Mouse (Mus musculus): ENCODE results near the gene Aven. TPM values are rescaled to one million over a fixed set of nuclear protein-coding genes. Genes with fewer than 3 reads are reported as not detected.
"Not testable (repeated sequence)": the region's sequence is repeated elsewhere in the genome, so short reads cannot be mapped to it uniquely, and the experiment has no call there.

The Aven gene
- total and polyA plus RNA-seq, 3 experiments, result 5.8 to 18.4 (median 16.9) TPM

DNA sequence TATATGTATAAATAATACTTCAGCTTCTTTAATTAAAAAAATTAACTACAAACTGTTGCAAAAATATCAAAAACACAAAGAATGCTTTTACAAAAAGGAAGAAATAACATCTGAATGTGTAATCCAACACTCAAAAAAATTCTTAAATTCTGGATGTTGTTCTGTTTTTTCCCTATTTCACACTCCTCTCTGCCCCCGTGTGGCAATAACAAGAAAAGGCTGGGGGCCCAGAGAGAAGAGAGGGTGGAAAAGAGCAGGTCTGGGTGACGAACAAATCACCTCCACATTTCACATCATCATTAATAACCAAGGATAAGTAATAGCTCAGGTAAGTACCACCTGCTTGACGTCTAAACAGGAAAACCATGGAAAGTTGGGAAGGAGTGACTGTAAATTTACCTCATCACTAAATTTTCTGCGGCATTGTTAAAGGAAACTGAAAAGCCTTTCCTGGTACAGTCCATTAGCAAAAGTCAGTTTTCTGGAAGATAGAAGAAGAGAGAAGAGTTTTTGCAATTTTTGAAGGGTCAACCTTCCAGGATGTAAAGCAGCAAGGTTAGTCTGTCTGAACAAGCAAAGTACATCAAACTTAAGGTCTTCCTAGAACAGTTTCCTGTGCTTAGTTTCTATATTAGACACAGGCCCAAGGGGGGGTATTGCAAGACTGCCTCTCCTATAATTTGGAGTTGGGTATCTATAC is 43.0 kb upstream of the Aven start:
- H3K4me3 ChIP-seq, result no peak overlapping the region
- H3K79me2 ChIP-seq (replicated peaks; ENCODE audit: control insufficient read depth, insufficient read depth, low read length), result no peaks in the 10 kb centered on the region
- TF ChIP-seq EP300 (IDR thresholded peaks at IDR 0.05; ENCODE audit: insufficient read depth, low read depth, low read length) (no peak), CTCF (IDR thresholded peaks at IDR 0.05) (peak; percentile 66)
- no peaks in the 10 kb centered on the region for H3K27me3 ChIP-seq (ENCODE audit: control insufficient read depth, insufficient read depth, low read length)
- H3K9ac ChIP-seq (ENCODE audit: low read depth, low read length), result no peak overlapping the region
- H3K27ac ChIP-seq, result no peak overlapping the region
- intact Hi-C loops (cut with DNase I), result loop anchor here (5.0 kb wide), 1 partner anchor 182 kb away; the partner anchor contains the start of genes Gm21985 and Slc12a6
- no peaks in the 10 kb centered on the region; the same call in 1 of the 2 replicates for H3K4me1 ChIP-seq (ENCODE audit: control insufficient read depth, insufficient read depth, low read length)
- DNase-seq, result no peak
- no peaks in the 10 kb centered on the region for H3K36me3 ChIP-seq (ENCODE audit: control insufficient read depth, insufficient read depth, low read length)
- WGBS, result 30% methylated on average over 4 of the region's 4 CpGs

DNA sequence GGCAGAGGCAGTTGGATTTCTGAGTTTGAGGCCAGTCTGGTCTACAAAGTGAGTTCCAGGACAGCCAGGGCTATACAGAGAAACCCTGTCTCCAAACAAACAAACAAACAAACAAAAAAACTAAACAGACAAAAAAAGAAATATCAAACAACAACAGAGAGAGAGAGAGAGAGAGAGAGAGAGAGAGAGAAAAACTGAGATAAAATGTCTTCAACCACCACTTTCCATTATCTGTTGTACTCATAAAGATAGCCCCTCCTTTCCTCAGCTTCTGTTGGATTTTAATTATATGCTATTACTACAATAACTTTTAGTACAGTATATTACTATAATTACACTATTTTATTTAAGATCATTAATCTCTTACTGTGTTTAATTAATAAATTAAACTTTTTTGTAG is 40.3 kb upstream of the Aven start:
- not testable (repeated sequence) for DNase-seq; H3K27ac ChIP-seq; H3K79me2 ChIP-seq (replicated peaks; ENCODE audit: control insufficient read depth, insufficient read depth, low read length); H3K4me3 ChIP-seq; H3K27me3 ChIP-seq (ENCODE audit: control insufficient read depth, insufficient read depth, low read length); H3K36me3 ChIP-seq (ENCODE audit: control insufficient read depth, insufficient read depth, low read length); H3K9ac ChIP-seq (ENCODE audit: low read depth, low read length); H3K4me1 ChIP-seq (ENCODE audit: control insufficient read depth, insufficient read depth, low read length)
- intact Hi-C loops (cut with DNase I), result loop anchor here (5.0 kb wide), 1 partner anchor 185 kb away; the partner anchor contains the start of genes Gm21985 and Slc12a6

DNA sequence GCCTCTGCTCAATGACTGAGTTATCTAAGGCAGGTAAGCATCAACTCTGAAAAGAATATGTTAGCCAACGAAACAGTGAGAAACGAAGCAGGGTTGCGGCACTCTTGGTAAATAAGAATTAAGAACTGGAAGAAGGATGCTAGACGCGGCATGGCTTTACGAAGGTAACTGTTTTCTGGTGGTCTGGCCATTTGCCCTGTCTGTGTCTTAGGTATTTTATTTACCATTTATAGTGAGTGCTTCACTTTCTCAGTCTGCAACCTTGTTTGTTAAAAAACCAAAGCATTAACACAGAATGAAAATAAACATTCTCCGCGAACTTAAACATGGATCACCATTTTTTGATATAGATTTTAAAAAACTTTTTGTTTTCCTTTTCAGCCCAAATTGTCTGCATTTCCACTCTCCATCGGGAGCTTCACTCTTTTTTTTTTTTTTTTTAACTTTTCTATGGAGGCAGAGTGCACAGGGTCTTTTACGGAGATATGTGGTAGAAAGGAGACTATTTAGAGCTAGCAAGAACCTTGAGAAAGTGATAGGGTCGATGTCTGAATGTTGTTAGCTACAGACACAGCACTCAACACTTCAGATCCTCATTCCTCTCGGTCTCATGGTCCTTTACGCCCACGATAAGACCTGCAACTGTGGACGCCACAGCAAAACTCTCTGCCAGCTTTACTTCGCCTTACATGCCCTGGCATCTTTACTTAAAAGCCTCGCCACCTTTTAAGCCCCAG is 38.5 kb upstream of the Aven start:
- 30% methylated on average over 17 of the region's 17 CpGs for WGBS
- TF ChIP-seq CTCF (IDR thresholded peaks at IDR 0.05) (no peak), EP300 (IDR thresholded peaks at IDR 0.05; ENCODE audit: insufficient read depth, low read depth, low read length) (no peak), POLR2A (IDR thresholded peaks at IDR 0.05; ENCODE audit: insufficient read depth, low read depth, low read length) (no peak)
- no peak for DNase-seq

DNA sequence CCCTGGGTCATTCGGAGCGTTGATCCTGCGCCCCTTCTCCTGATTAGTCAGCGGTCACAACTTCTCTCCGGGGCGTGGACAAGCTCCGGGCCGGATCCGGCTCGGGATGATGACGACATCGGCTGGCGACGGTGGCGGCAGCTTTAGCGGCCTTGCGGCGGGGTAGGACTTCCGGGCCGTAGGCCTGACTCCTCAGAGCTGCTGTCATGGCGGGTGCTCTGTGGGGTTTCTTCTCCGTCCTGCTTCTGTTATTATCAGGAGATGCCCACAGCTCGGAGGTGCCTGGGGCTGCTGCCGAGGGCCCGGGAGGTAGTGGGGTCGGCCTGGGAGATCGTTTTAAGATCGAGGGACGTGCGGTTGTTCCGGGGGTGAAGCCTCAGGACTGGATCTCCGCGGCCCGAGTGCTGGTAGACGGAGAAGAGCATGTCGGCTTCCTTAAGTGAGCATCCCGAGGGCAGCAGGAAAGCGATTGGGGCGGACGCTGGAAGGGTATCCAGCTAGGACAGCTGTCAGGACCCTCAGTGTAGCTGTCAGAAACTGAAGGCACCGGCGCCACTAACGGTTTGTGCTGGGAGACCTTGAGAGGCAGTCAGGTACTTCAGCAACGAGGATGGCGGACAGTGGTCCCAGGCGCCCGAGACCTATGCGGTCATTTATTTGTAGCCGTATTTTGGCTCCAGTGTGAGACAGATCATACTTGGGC is 37.8 kb upstream of the Aven start, which contains the start of gene Emc7:
Emc7 (plus strand) TSS at position 136 of the 703 bp plus-strand sequence.
- H3K27ac ChIP-seq, result peak within 1 kb of the TSS; percentile 92
- intact Hi-C loops (cut with DNase I), result loop anchor here (1.0 to 5.0 kb wide), 4 partner anchors 38 to 188 kb away; partner anchors contain the start of genes Aven, Gm21985, Katnbl1 and Slc12a6
- peaks cover 7% of the 10 kb centered on the region for H3K36me3 ChIP-seq (ENCODE audit: control insufficient read depth, insufficient read depth, low read length)
- H3K4me3 ChIP-seq, result peak within 1 kb of the TSS; percentile 76
- H3K4me1 ChIP-seq (ENCODE audit: control insufficient read depth, insufficient read depth, low read length), result no peaks in the 10 kb centered on the region; the same call in none of the 2 replicates
- H3K9ac ChIP-seq (ENCODE audit: low read depth, low read length), result peak within 1 kb of the TSS; percentile 89
- no peaks in the 10 kb centered on the region for H3K27me3 ChIP-seq (ENCODE audit: control insufficient read depth, insufficient read depth, low read length)
- peak; percentile 97 to 99 for DNase-seq
- under 1% methylated on average over 49 of the region's 49 CpGs for WGBS
- peaks cover 2% of the 10 kb centered on the region; the same call in 1 of the 2 replicates for H3K79me2 ChIP-seq (replicated peaks; ENCODE audit: control insufficient read depth, insufficient read depth, low read length)
- no peak for TF ChIP-seq CTCF (IDR thresholded peaks at IDR 0.05)
- peak; percentile 96 for TF ChIP-seq POLR2A (IDR thresholded peaks at IDR 0.05; ENCODE audit: insufficient read depth, low read depth, low read length)

More for the DNA sequence above, 38.5 kb upstream of the Aven start:
- intact Hi-C loops (cut with DNase I), result loop anchor here (2.0 to 5.0 kb wide), 3 partner anchors 39 to 187 kb away; partner anchors contain the start of genes Aven, Gm21985, Katnbl1 and Slc12a6
- Histone ChIP-seq H3K79me2 (replicated peaks; ENCODE audit: control insufficient read depth, insufficient read depth, low read length) (peaks cover 2% of the 10 kb centered on the region; the same call in 1 of the 2 replicates), H3K4me3 (peak overlapping the region; percentile 76), H3K9ac (ENCODE audit: low read depth, low read length) (peak overlapping the region; percentile 84), H3K27me3 (ENCODE audit: control insufficient read depth, insufficient read depth, low read length) (no peaks in the 10 kb centered on the region), H3K4me1 (ENCODE audit: control insufficient read depth, insufficient read depth, low read length) (no peaks in the 10 kb centered on the region; the same call in none of the 2 replicates), H3K36me3 (ENCODE audit: control insufficient read depth, insufficient read depth, low read length) (peaks cover 6% of the 10 kb centered on the region), H3K27ac (peak overlapping the region; percentile 92)

DNA sequence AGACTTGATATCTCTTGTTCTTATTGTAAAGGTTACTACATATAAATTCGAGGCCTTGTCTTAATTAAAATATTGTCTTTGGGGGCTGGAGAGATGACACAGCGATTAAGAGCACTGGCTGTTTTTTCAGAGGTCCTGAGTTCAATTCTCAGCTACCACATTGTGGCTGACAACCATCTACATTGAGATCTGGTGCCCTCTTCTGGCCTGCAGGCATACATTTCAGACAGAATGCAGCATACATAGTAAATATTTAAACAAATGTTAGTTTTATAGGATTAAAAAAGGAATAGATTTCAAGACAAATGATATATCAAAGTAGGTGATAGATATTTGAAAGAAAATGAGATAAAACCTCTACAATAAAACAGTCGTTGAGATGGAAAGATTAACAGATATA is 32.2 kb upstream of the Aven start:
- WGBS, result 88% methylated on average over 3 of the region's 3 CpGs
- Histone ChIP-seq H3K36me3 (ENCODE audit: control insufficient read depth, insufficient read depth, low read length) (peaks cover 9% of the 10 kb centered on the region), H3K9ac (ENCODE audit: low read depth, low read length) (no peak overlapping the region), H3K79me2 (replicated peaks; ENCODE audit: control insufficient read depth, insufficient read depth, low read length) (peaks cover 2% of the 10 kb centered on the region; the same call in 1 of the 2 replicates), H3K4me3 (no peak overlapping the region), H3K4me1 (ENCODE audit: control insufficient read depth, insufficient read depth, low read length) (no peaks in the 10 kb centered on the region; the same call in none of the 2 replicates), H3K27ac (no peak overlapping the region), H3K27me3 (ENCODE audit: control insufficient read depth, insufficient read depth, low read length) (no peaks in the 10 kb centered on the region)
- no peak for DNase-seq
- TF ChIP-seq CTCF (IDR thresholded peaks at IDR 0.05) (peak; percentile 29), POLR2A (IDR thresholded peaks at IDR 0.05; ENCODE audit: insufficient read depth, low read depth, low read length) (no peak)
- intact Hi-C loops (cut with DNase I), result no loop called here
